Mouse (Mus musculus) left cerebral cortex, adult 11 months (tissue): ENCODE data around the gene Plpp3.
"Not testable (repeated sequence)": the region's sequence is repeated elsewhere in the genome, so short reads cannot be mapped to it uniquely, and the experiment has no call there.

Experiments used
- DNase-seq: peaks from one replicate; pipeline ENCODE4 v3.0.0; 2022; ENCODE audit warnings: low spot score

Gene Plpp3

DNA sequence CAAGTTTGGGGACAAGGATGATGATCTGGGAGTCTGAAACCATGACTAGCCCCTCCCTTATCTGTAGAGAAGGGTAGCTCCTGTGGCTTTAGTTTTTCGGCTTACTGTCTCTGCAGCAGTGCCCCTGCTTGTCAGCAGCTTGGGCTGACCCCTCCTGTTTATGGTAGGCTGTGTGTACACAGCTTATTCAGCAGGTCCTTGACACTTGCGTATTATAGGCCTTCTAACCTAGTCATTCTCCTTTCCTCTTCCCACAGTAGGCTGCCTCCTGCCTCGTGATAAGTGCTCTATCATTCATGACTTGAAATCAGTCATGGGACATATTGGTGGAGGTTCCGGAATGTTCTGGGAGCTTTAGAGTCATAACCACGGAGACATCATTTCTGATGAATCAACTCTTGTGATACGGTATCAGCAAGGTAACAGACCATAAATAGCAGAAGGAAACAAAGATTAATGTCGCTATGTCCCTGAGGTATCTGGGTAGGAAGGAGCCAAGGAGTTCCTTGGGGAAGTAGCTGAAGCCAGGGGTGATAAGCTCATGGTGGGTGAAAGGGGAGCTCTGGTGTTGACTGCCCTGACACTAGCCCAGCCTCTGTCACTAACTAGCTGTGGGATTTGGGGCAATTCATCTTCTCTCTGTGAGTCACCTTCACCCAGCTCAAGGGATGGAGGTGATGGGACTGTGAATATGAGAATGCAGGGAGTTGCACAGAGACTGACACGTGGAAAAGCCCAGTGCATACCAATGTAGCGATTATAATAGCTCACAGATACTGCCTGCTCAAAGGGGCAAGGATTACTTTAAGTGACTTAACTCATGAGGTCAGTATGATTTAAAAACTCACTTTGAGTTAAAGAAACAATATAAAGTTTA lies 104.0 kb downstream of the Plpp3 start:
- no peak for DNase-seq

DNA sequence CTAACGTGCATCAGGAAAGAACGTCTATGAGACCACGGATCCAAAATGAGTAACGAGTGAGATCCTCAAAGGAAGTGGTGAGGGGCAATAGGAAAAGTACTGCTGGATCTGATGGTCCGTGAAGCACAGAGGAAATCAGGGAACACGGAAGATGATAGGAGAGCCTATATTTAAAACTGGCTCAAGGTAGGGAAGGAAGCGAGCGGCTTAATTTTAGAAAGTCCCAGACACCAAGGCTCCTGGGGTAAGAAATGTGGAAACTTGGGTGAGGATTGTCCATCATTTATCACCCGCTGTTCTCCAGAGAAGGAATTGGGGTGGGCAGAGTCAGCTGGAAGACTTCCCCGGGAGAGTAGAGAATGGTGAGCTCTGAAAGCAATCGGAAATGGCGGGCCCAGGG lies 105.2 kb downstream of the Plpp3 start:
- no peak for DNase-seq

- DNase-seq: no peak
These were observed 106.5 kb downstream of the Plpp3 start for GRCm38 (mm10) chr4:105263600-105263999.

GRCm38 (mm10) chr4:105265041-105265440 lies 107.9 kb downstream of the Plpp3 start:
- DNase-seq: no peak

GRCm38 (mm10) chr4:105265678-105266077 lies 108.5 kb downstream of the Plpp3 start:
- no peak for DNase-seq

GRCm38 (mm10) chr4:105268202-105268730 lies 111.1 kb downstream of the Plpp3 start:
- DNase-seq: no peak

DNA sequence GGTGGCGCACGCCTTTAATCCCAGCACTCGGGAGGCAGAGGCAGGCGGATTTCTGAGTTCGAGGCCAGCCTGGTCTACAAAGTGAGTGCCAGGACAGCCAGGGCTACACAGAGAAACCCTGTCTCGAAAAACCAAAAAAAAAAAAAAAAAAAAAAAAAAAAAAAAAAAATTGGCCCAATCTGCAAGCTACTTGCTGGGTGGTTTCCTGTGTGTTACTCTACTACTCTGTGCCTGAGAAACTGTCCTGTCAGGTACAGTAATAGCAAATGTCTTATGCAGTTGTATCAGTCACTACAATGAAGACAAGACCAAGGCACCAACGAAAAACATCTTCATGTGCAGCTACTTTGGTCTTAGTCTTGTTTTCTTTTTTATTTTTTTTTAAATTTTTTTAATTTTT lies 112.3 kb downstream of the Plpp3 start:
- DNase-seq: not testable (repeated sequence)

GRCm38 (mm10) chr4:105271166-105271565 lies 114.0 kb downstream of the Plpp3 start:
- DNase-seq: no peak

DNA sequence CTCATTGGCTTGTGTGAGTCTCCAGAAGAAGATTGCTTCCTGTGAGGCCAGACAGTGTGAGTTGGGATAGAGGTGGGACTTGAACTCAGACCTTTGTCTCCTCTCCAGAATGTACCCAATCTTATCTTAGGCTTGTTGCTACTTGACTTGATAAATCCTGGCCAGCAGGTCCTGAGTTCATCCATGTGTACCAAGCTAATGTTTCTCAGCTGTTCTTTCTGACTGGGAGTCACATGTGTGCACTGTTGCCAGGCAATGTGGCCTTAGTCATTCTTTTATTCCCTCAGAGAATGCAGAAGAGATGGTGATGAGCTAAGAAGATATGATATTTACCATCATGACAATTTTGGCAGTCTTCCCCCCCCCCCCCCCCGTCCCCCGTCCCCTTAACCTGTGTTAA lies 115.9 kb downstream of the Plpp3 start:
- DNase-seq: no peak

GRCm38 (mm10) chr4:105273486-105273885 lies 116.3 kb downstream of the Plpp3 start:
- no peak for DNase-seq

- DNase-seq: no peak
These were observed 118.5 kb downstream of the Plpp3 start for GRCm38 (mm10) chr4:105275616-105276015.

DNA sequence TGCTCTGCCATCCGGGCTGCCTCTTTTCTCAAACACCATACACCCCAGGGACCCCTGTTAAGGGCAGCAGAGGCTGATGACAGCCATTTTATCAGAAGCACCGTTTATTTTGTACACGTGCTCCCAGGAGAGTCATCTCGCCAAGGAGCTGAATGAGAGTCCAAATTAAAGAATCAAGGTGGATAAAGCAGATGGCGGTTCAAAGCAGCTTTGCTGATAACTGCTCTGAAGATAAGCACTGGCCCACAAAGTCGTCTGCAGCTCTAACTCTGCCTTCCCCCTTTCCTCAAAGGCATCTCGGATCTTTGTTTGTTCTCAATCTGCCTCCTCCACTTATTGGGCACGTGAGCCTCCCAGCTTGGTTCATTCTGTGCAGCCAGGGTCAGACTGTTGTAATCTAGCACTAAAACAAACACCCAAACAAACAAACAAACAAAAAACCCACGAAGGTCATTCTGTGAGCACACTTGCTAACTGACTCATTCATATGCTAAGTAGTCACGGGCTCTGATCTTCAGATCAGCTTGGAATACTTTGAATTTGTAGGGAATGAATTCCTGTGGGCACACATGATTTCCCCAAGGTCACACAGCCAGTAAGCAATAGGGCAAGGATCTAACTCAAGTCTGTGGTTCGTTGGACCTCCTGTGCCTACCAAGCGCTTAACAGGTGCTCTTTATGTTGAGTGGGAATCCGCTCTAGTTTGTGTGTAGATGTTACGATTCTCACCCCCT lies 119.1 kb downstream of the Plpp3 start:
- no peak for DNase-seq

GRCm38 (mm10) chr4:105278161-105278560 lies 121.0 kb downstream of the Plpp3 start:
- no peak for DNase-seq

DNA sequence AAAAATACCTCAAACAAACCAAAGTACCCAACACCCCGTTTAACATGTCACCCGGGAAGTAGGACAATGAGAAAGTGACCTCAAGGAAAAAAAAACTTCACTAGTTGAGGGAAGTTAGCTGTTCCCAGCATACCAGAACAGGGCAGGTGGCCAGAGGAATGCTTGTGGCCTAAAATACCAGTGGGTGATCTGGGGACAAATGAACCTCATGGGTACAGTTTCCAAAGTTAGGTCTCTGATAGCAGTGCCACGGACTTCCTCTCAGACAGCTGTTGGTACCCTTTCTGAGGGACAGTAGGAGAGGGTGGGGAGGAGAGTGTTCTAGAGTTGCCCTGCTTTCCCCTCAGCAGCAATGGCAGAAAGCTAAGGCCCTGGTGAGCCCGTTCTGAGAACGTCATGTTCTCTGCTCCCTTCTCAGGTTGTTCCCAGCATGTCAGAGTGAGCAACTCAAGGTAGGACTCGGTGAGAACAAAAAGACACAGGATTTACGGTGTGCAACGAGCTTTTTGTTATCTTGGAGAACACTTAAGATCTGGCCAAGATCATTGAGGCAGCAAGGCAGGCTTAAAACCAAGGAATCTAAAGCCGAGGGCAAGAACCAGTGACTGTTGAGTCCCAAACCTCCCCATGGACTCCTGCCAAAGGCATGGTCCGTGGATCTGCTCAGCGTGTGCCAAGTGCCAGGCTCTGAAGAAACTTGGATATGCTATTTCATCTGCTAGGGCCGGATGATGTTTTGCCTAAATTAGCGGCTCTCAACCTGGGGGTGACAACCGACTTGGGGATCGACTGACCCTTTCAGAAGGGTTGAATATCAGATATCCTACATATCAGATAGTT lies 121.6 kb downstream of the Plpp3 start:
- DNase-seq: no peak

DNA sequence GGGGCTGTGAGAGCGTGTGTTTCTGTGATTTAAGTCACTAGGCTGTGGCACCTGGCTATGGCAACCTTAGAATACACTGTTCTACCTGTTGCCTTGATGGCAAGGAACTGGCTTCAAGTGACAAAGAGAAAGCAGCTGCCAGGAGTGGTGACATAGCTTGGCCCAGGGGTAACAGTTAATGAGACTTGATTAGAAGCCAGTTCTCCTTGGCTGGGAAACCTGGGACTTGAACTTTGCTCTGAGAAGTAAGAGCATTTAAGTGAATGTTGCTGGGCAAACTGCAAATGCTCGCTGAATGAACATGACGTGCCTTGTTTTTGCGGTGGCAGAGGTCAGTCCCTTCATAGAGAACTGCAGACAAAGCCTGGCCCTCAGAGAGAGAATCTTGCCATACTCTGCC lies 122.7 kb downstream of the Plpp3 start:
- no peak for DNase-seq

- no peak for DNase-seq
These were observed 124.6 kb downstream of the Plpp3 start for GRCm38 (mm10) chr4:105281751-105282231.
